Mouse (Mus musculus): Measurements from ENCODE around the gene Anp32b. TPM values are rescaled to one million over a fixed set of nuclear protein-coding genes. Genes with fewer than 3 reads are reported as not detected.

The Anp32b gene
- 311 TPM for polyA plus RNA-seq (2012; fragmentation: generic; extraction: Trizol)
- long read RNA-seq, experiment 1, transcript Anp32b-201 (7 exons, 1,716 nt) = major isoform, 212 of 335 reads
- long read RNA-seq, experiment 1, partial matches to known transcripts = 98 of 335 reads
- long read RNA-seq, experiment 1, other reads (novel, unspliced or antisense) = 25 of 335 reads
- long read RNA-seq, experiment 2, transcript Anp32b-201 (7 exons, 1,716 nt) = major isoform, 461 of 551 reads
- long read RNA-seq, experiment 2, partial matches to known transcripts = 64 of 551 reads
- long read RNA-seq, experiment 2, other reads (novel, unspliced or antisense) = 26 of 551 reads

DNA sequence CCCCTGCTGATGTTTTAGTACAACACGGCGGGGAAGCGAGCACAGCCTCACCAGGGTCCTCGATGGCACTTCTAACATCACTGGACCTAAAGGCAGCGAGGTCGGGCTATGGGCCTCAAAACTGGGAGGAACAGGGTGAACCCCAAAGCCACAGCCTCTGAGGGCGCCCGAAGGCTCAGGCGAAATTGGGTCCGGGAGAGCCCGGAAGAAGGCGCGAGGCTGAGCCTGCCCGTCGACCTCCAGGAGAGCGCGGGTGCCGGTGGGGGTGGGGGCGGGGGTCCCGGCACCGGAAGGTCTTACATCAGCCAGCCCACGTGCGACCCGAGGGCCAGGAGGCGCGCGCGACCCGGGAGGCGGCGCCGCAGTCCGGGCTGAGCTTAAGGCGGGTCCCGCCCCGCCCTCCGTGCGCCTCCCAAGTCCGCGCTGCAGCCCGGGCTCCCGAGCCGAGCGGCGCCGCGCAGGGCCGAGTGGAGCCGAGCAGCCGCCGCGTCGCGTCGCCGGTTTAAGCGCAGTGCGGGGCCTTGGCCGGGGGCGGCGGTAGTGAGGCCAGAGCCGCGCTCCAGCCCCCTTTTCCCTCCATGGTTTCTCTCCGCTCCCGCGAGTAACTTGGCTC lies at the start of gene Anp32b:
Gene Anp32b, plus strand, starts transcription at position 384 of the 613 bp plus-strand sequence.
- H3K4me3 ChIP-seq (ENCODE audit: insufficient read depth, poor library complexity, severe bottlenecking) = peak within 1 kb of the TSS; percentile 72
- H3K27me3 ChIP-seq (ENCODE audit: control insufficient read depth, insufficient read depth, insufficient read length) = no peaks in the 10 kb centered on the region
- H3K79me3 ChIP-seq (ENCODE audit: low read depth) = peaks cover 34% of the 10 kb centered on the region
- H3ac ChIP-seq (ENCODE audit: control insufficient read depth, insufficient read length, low read depth) = peak within 1 kb of the TSS; percentile 94
- peaks cover 45% of the 10 kb centered on the region for H3K79me2 ChIP-seq (ENCODE audit: control insufficient read depth, insufficient read depth)
- TF ChIP-seq MYOD1 (IDR thresholded peaks at IDR 0.05; ENCODE audit: control insufficient read depth, insufficient read length, low read depth) (no peak), CTCF (IDR thresholded peaks at IDR 0.05; ENCODE audit: control insufficient read depth, insufficient read depth, insufficient read length) (peak; percentile 66), MAX (IDR thresholded peaks at IDR 0.05) (peak; percentile 82)
- peaks cover 25% of the 10 kb centered on the region for H3K36me3 ChIP-seq (ENCODE audit: control insufficient read depth, insufficient read depth)

DNA sequence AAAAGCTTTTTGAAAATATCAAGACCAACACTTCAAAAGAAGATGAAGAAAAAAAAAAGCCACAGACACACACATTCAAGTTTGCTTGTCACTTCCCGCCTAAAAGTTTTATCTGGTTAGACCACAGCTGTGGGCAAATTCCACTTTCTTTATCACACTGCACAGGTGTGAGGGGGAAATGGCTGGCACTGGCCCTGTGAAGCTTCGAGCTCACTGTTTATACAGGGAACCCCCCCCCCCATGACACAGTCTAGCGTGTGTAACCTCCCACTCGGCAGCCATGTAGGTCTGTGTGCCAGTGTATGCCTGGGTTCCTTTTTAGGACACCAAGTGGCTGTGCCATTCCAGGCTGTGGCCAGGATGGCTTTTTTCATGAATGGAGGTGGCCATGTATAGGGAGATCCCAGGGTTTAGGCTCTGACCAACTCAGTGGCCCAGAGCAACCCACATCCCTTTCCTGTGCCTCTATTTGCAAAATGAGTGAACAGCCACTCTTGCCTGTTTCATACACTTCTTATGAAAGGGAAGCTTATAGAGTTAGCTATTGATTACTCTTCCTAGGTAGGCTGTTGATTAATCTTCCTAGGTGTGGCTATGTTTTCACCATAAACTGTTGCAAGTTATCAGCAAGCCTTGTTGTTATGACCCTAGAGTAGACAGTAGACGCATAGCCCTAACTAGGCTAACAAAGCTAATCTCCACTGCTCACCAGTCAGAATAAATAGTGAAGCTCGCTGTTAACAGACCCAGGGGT lies 46.5 kb upstream of the Anp32b start:
- H3K79me3 ChIP-seq (ENCODE audit: low read depth) = no peaks in the 10 kb centered on the region
- no peaks in the 10 kb centered on the region for H3K36me3 ChIP-seq (ENCODE audit: control insufficient read depth, insufficient read depth)
- H3K27me3 ChIP-seq (ENCODE audit: control insufficient read depth, insufficient read depth, insufficient read length) = peaks cover 25% of the 10 kb centered on the region
- no peak overlapping the region for H3K4me3 ChIP-seq (ENCODE audit: insufficient read depth, poor library complexity, severe bottlenecking)
- H3K79me2 ChIP-seq (ENCODE audit: control insufficient read depth, insufficient read depth) = no peaks in the 10 kb centered on the region
- H3ac ChIP-seq (ENCODE audit: control insufficient read depth, insufficient read length, low read depth) = no peak overlapping the region
- TF ChIP-seq MAX (IDR thresholded peaks at IDR 0.05) = no peak
- no peak for TF ChIP-seq FOSL1 (IDR thresholded peaks at IDR 0.05; ENCODE audit: insufficient read depth, low read length, poor library complexity, severe bottlenecking)
- no peak for TF ChIP-seq CTCF (IDR thresholded peaks at IDR 0.05; ENCODE audit: control insufficient read depth, insufficient read depth, insufficient read length)
- TF ChIP-seq USF1 (IDR thresholded peaks at IDR 0.05; ENCODE audit: low read depth) = no peak
- TF ChIP-seq CEBPB (IDR thresholded peaks at IDR 0.05; ENCODE audit: low read depth) = no peak
- TF ChIP-seq MYOD1 (IDR thresholded peaks at IDR 0.05; ENCODE audit: control insufficient read depth, insufficient read length, low read depth) = no peak
- TF ChIP-seq MYOG (IDR thresholded peaks at IDR 0.05; ENCODE audit: control insufficient read depth, extremely low read depth, insufficient read length) = no peak

DNA sequence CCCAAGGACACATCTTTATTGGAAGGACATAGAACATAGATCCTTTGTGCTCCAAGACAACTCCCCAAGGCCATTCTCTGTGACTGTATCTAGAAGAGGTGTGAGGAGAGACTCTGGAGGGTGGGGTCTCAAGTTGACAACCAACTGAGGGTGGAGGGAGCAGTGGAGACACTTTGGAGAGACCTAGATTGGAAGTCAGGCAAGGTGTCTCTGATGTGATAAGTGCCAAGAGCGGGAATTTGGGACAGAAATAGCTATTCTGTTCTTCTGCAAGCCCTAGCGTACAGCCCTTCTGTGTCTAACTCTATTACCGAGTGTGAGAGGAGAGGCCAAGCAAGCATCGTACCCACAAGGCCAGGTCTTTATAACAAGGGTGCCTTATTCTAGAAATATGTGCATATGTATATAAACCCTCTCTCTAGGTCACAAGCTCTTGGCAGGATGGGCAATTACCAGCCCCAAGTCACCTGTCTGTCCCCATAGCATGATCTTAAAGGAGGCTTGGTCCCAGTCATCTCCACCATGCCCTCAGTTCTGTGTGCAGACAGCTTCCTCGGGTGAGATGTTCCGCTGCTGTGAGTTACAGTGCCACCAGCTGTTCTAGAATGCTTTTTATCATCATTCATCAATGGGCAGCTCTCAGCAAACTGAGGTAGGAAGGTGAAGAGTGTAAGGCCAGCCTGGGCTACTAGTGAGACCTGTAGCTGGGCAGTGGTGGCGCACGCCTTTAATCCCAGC lies 43.6 kb upstream of the Anp32b start:
- no peaks in the 10 kb centered on the region for H3K36me3 ChIP-seq (ENCODE audit: control insufficient read depth, insufficient read depth)
- no peak overlapping the region for H3K4me3 ChIP-seq (ENCODE audit: insufficient read depth, poor library complexity, severe bottlenecking)
- no peaks in the 10 kb centered on the region for H3K79me2 ChIP-seq (ENCODE audit: control insufficient read depth, insufficient read depth)
- no peak overlapping the region for H3ac ChIP-seq (ENCODE audit: control insufficient read depth, insufficient read length, low read depth)
- TF ChIP-seq CEBPB (IDR thresholded peaks at IDR 0.05; ENCODE audit: low read depth) (no peak), MYOG (IDR thresholded peaks at IDR 0.05; ENCODE audit: control insufficient read depth, extremely low read depth, insufficient read length) (no peak), MAX (IDR thresholded peaks at IDR 0.05) (no peak)
- no peaks in the 10 kb centered on the region for H3K79me3 ChIP-seq (ENCODE audit: low read depth)
- H3K27me3 ChIP-seq (ENCODE audit: control insufficient read depth, insufficient read depth, insufficient read length) = peaks cover 44% of the 10 kb centered on the region

DNA sequence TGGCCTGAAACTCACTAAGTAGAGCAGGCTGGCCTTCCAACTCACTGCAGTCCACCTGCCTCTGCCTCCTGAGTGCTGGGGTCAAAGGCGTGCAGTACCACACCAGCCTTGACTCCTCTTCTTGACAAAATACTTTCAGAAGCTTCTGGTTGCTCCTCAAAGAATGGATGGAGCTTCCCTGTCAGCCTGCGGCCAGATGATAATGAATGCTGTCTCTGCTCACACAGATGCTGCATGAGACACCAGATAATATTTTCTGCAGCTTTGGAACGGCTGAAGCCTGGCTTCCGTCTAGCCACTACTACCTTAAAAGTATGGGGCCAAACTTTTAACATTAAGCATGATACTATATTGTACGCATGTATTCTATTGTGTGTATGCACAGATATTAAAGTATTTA lies 40.0 kb upstream of the Anp32b start:
- H3K79me3 ChIP-seq (ENCODE audit: low read depth) = no peaks in the 10 kb centered on the region

DNA sequence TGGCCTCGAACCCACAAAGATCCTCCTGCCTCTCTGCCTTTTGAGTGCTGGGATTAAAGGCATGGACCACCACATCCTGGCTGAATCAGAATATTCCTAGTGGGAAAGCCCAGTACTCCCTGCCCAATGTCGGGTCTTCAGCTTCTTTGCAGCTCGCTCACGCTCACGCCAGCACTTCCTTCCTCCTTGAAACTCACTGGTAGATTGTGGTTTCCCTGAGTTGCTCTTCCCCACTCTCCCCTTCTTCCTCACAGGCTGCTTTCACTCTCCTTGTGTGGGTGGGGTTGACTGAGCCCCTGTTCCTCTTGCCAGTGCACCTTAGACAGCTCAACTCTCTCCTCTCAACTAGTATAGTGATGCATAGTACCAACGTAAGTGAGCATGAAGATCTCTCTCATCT lies 39.2 kb upstream of the Anp32b start:
- Histone ChIP-seq H3K4me3 (ENCODE audit: insufficient read depth, poor library complexity, severe bottlenecking) (no peak overlapping the region), H3ac (ENCODE audit: control insufficient read depth, insufficient read length, low read depth) (no peak overlapping the region), H3K27me3 (ENCODE audit: control insufficient read depth, insufficient read depth, insufficient read length) (peaks cover 40% of the 10 kb centered on the region), H3K36me3 (ENCODE audit: control insufficient read depth, insufficient read depth) (no peaks in the 10 kb centered on the region), H3K79me2 (ENCODE audit: control insufficient read depth, insufficient read depth) (no peaks in the 10 kb centered on the region), H3K79me3 (ENCODE audit: low read depth) (no peaks in the 10 kb centered on the region)
- no peak for TF ChIP-seq CEBPB (IDR thresholded peaks at IDR 0.05; ENCODE audit: low read depth)
- TF ChIP-seq MYOD1 (IDR thresholded peaks at IDR 0.05; ENCODE audit: control insufficient read depth, insufficient read length, low read depth) = no peak
- no peak for TF ChIP-seq MYOG (IDR thresholded peaks at IDR 0.05; ENCODE audit: control insufficient read depth, extremely low read depth, insufficient read length)
- TF ChIP-seq USF1 (IDR thresholded peaks at IDR 0.05; ENCODE audit: low read depth) = no peak
- no peak for TF ChIP-seq FOSL1 (IDR thresholded peaks at IDR 0.05; ENCODE audit: insufficient read depth, low read length, poor library complexity, severe bottlenecking)
- TF ChIP-seq CTCF (IDR thresholded peaks at IDR 0.05; ENCODE audit: control insufficient read depth, insufficient read depth, insufficient read length) = no peak
- TF ChIP-seq MAX (IDR thresholded peaks at IDR 0.05) = no peak

More for the DNA sequence above, 40.0 kb upstream of the Anp32b start:
- Histone ChIP-seq H3K27me3 (ENCODE audit: control insufficient read depth, insufficient read depth, insufficient read length) (peaks cover 44% of the 10 kb centered on the region), H3ac (ENCODE audit: control insufficient read depth, insufficient read length, low read depth) (no peak overlapping the region), H3K36me3 (ENCODE audit: control insufficient read depth, insufficient read depth) (no peaks in the 10 kb centered on the region), H3K79me2 (ENCODE audit: control insufficient read depth, insufficient read depth) (no peaks in the 10 kb centered on the region), H3K4me3 (ENCODE audit: insufficient read depth, poor library complexity, severe bottlenecking) (no peak overlapping the region)
- TF ChIP-seq MYOD1 (IDR thresholded peaks at IDR 0.05; ENCODE audit: control insufficient read depth, insufficient read length, low read depth) (no peak), USF1 (IDR thresholded peaks at IDR 0.05; ENCODE audit: low read depth) (no peak), MYOG (IDR thresholded peaks at IDR 0.05; ENCODE audit: control insufficient read depth, extremely low read depth, insufficient read length) (no peak), FOSL1 (IDR thresholded peaks at IDR 0.05; ENCODE audit: insufficient read depth, low read length, poor library complexity, severe bottlenecking) (no peak), CTCF (IDR thresholded peaks at IDR 0.05; ENCODE audit: control insufficient read depth, insufficient read depth, insufficient read length) (no peak), CEBPB (IDR thresholded peaks at IDR 0.05; ENCODE audit: low read depth) (no peak), MAX (IDR thresholded peaks at IDR 0.05) (no peak)
